Mouse (Mus musculus): ENCODE data around the gene Golt1a. TPM values are rescaled to one million over a fixed set of nuclear protein-coding genes. Genes with fewer than 3 reads are reported as not detected.

The Golt1a gene
- polyA plus RNA-seq, 1 experiment from 2014 or later: not detected

GRCm38 (mm10) chr1:133368644-133369043 lies 59.0 kb downstream of the Golt1a start:
- no peak for ATAC-seq (ENCODE audit: low FRiP score)
- Histone ChIP-seq H3K4me1 (peaks cover 31% of the 10 kb centered on the region), H3K9me3 (replicated peaks) (no peaks in the 10 kb centered on the region), H3K27ac (no peak overlapping the region), H3K27me3 (peaks cover 32% of the 10 kb centered on the region), H3K4me2 (replicated peaks) (no peak overlapping the region), H3K36me3 (no peaks in the 10 kb centered on the region), H3K4me3 (no peak overlapping the region), H3K9ac (no peak overlapping the region; the same call in 1 of the 2 replicates)
- 60% methylated on average over 10 of the region's 10 CpGs for WGBS

GRCm38 (mm10) chr1:133370352-133370751 lies 60.8 kb downstream of the Golt1a start:
- 76% methylated on average over 4 of the region's 4 CpGs for WGBS
- Histone ChIP-seq H3K4me2 (replicated peaks) (no peak overlapping the region), H3K4me1 (peaks cover 20% of the 10 kb centered on the region), H3K9me3 (replicated peaks) (no peaks in the 10 kb centered on the region), H3K9ac (no peak overlapping the region), H3K36me3 (no peaks in the 10 kb centered on the region), H3K27ac (no peak overlapping the region), H3K4me3 (no peak overlapping the region), H3K27me3 (peaks cover 15% of the 10 kb centered on the region)
- ATAC-seq (ENCODE audit: low FRiP score): no peak

GRCm38 (mm10) chr1:133371431-133371830 lies 61.8 kb downstream of the Golt1a start:
- no peak for ATAC-seq (ENCODE audit: low FRiP score)
- WGBS: 88% methylated on average over 6 of the region's 6 CpGs
- H3K4me1 ChIP-seq: peaks cover 23% of the 10 kb centered on the region

GRCm38 (mm10) chr1:133372113-133372512 lies 62.5 kb downstream of the Golt1a start:
- ATAC-seq (ENCODE audit: low FRiP score): no peak
- Histone ChIP-seq H3K9me3 (replicated peaks) (no peaks in the 10 kb centered on the region), H3K4me3 (no peak overlapping the region), H3K4me1 (peaks cover 20% of the 10 kb centered on the region), H3K27ac (no peak overlapping the region), H3K27me3 (no peaks in the 10 kb centered on the region), H3K9ac (no peak overlapping the region), H3K36me3 (no peaks in the 10 kb centered on the region), H3K4me2 (replicated peaks) (no peak overlapping the region)
- 66% methylated on average over 8 of the region's 8 CpGs for WGBS

More at GRCm38 (mm10) chr1:133371431-133371830, 61.8 kb downstream of the Golt1a start:
- Histone ChIP-seq H3K9me3 (replicated peaks) (no peaks in the 10 kb centered on the region), H3K9ac (no peak overlapping the region), H3K27ac (no peak overlapping the region), H3K27me3 (0 out of 2 replicates have a peak, but pooled peaks cover 5% of the 10 kb centered on the region), H3K4me2 (replicated peaks) (no peak overlapping the region), H3K4me3 (no peak overlapping the region), H3K36me3 (no peaks in the 10 kb centered on the region)

Other genes starting within 250 kb of the Golt1a start
- 49.1 and 53.4 TPM in 2 replicates for gene Ppp1r15b, start 178.7 kb upstream of the Golt1a start, polyA plus RNA-seq (2016; fragmentation: Nextera tagmentation; extraction: Ambion mirVana)
- 25.8 and 29.1 TPM in 2 replicates for gene Plekha6, start 145.6 kb upstream of the Golt1a start, polyA plus RNA-seq (2016; fragmentation: Nextera tagmentation; extraction: Ambion mirVana)
- gene Kiss1, start 12.1 kb downstream of the Golt1a start, polyA plus RNA-seq (2016; fragmentation: Nextera tagmentation; extraction: Ambion mirVana): not detected in 2 replicates
- gene Ren1, start 40.7 kb downstream of the Golt1a start, polyA plus RNA-seq (2016; fragmentation: Nextera tagmentation; extraction: Ambion mirVana): 0.99 and 1.9 TPM in 2 replicates
- 5.2 and 5.6 TPM in 2 replicates for gene Etnk2, start 53.8 kb downstream of the Golt1a start, polyA plus RNA-seq (2016; fragmentation: Nextera tagmentation; extraction: Ambion mirVana)
- 17.5 and 19.2 TPM in 2 replicates for gene Sox13, start 114.6 kb downstream of the Golt1a start, polyA plus RNA-seq (2016; fragmentation: Nextera tagmentation; extraction: Ambion mirVana)

All from hindbrain, embryonic 12.5 days (tissue).